Mouse (Mus musculus) forebrain, embryonic 13.5 days (tissue): ENCODE measurements around the gene Tpi1. TPM values are rescaled to one million over a fixed set of nuclear protein-coding genes. Genes with fewer than 3 reads are reported as not detected.

Experiments used
- ATAC-seq: fragments of 200-750 bp; cut with Nextera tagmentation; 2 replicates; pipeline ENCODE4 v1.8.0; 2017
- H3K27ac ChIP-seq: fragments of 300-500 bp; sonication (generic); 2 replicates; pipeline ENCODE4 v1.5.1; 2015; ENCODE audit warnings: inconsistent platforms, mild to moderate bottlenecking, moderate library complexity
- H3K27me3 ChIP-seq: fragments of 300-500 bp; sonication (generic); 2 replicates; pipeline ENCODE4 v1.6.1; 2015; ENCODE audit warnings: mild to moderate bottlenecking, inconsistent platforms
- H3K36me3 ChIP-seq: fragments of 300-500 bp; sonication (generic); 2 replicates; pipeline ENCODE4 v1.6.1; 2015; ENCODE audit warnings: mild to moderate bottlenecking, inconsistent platforms; ENCODE audit not compliant: poor library complexity, severe bottlenecking
- H3K4me1 ChIP-seq: fragments of 300-500 bp; sonication (generic); 2 replicates; pipeline ENCODE4 v1.6.1; 2015; ENCODE audit warnings: inconsistent platforms
- H3K4me2 ChIP-seq: fragments of 300-500 bp; sonication (generic); 2 replicates; pipeline ENCODE4 v1.6.1; 2015; ENCODE audit warnings: inconsistent platforms, mild to moderate bottlenecking, moderate library complexity
- H3K4me3 ChIP-seq: fragments of 300-500 bp; sonication (generic); 2 replicates; pipeline ENCODE4 v1.5.1; 2015; ENCODE audit warnings: mild to moderate bottlenecking, inconsistent platforms
- H3K9ac ChIP-seq: fragments of 300-500 bp; sonication (generic); 2 replicates; pipeline ENCODE4 v1.6.1; 2015; ENCODE audit warnings: mild to moderate bottlenecking, inconsistent platforms
- H3K9me3 ChIP-seq: fragments of 300-500 bp; sonication (generic); replicated peaks from 2 replicates; pipeline ENCODE4 v1.6.1; 2016; ENCODE audit warnings: inconsistent platforms
- WGBS: fragments of 180-500 bp; shearing (Covaris S2); methylation state at CpG from one replicate; pipeline ENCODE4 v1.1.7; 2015; 5-methylcytosine and 5-hydroxymethylcytosine counted together
- polyA plus RNA-seq: library from polyadenylated mRNA; unstranded; fragments of >200 nt; fragmentation: Nextera tagmentation; extraction: Ambion mirVana; gene quantifications from 2 replicates; pipeline ENCODE4 v1.2.1, GENCODE M21; 2015

Tpi1 gene
- polyA plus RNA-seq, 1 experiment from 2014 or later = 467 TPM

DNA sequence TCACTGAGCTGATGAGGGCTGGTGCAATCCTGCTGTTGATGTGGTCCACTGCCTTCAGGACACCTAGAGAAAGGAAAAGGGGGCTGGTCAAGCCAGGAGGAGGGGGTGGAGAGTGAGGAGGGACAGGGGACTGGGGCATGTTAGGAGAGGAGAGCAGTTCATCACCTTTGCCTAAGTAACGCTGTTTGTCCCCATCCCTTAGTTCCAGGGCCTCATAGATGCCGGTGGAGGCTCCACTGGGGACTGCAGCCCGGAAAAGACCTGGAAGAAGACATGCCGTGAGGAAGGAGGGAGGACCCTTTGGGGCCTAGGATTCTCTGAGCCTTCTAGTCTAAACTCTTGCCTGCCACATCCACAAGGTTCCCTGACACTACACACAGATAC, 46.6 kb downstream of the Tpi1 start:
- Histone ChIP-seq H3K4me1 (peaks cover 25% of the 10 kb centered on the region), H3K36me3 (no peaks in the 10 kb centered on the region), H3K4me2 (peak overlapping the region; percentile 76; the same call in 1 of the 2 replicates), H3K9me3 (no peaks in the 10 kb centered on the region), H3K27me3 (peaks cover 12% of the 10 kb centered on the region; the same call in 1 of the 2 replicates), H3K9ac (no peak overlapping the region), H3K4me3 (no peak overlapping the region), H3K27ac (no peak overlapping the region; the same call in 1 of the 2 replicates)
- 22% methylated on average over 4 of the region's 4 CpGs for WGBS
- no peak for ATAC-seq

DNA sequence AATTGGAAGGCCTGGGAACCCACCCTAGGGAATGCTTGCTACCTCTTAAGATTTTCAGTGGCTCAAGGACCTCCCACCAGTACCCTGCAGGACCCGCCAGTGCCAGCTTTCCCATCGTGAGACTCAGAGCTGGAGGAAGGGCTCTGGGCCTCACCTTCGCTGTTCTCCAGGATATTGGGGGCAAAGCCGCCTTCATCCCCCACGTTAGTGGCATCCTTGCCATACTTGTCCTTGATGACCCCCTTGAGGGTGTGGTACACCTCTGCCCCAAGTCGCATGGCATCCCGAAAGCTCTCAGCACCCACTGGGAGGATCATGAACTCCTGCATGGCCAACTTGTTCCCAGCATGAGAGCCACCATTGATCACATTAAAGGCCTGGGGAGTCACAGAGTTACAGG, 48.1 kb downstream of the Tpi1 start:
- H3K27ac ChIP-seq = no peak overlapping the region
- H3K9ac ChIP-seq = no peak overlapping the region
- no peaks in the 10 kb centered on the region for H3K36me3 ChIP-seq
- no peaks in the 10 kb centered on the region for H3K9me3 ChIP-seq
- peaks cover 25% of the 10 kb centered on the region for H3K4me1 ChIP-seq
- peaks cover 12% of the 10 kb centered on the region; the same call in 1 of the 2 replicates for H3K27me3 ChIP-seq
- ATAC-seq = no peak
- H3K4me2 ChIP-seq = no peak overlapping the region
- WGBS = 89% methylated on average over 7 of the region's 7 CpGs
- H3K4me3 ChIP-seq = no peak overlapping the region

Other genes starting within 250 kb of the Tpi1 start
- gene C1rb, start 244.0 kb downstream of the Tpi1 start, polyA plus RNA-seq = not detected in 2 replicates
- gene C1s2, start 178.2 kb downstream of the Tpi1 start, polyA plus RNA-seq = 0.13 TPM in 1 of 2 replicates, not detected in the other
- gene Lpcat3, start 151.3 kb downstream of the Tpi1 start, polyA plus RNA-seq = 34.8 and 36.6 TPM in 2 replicates
- gene Emg1, start 102.1 kb downstream of the Tpi1 start, polyA plus RNA-seq = 194 and 209 TPM in 2 replicates
- gene Phb2, start 102.0 kb downstream of the Tpi1 start, polyA plus RNA-seq = 289 and 292 TPM in 2 replicates
- gene Ptpn6, start 75.6 kb downstream of the Tpi1 start, polyA plus RNA-seq = 2.5 and 3.8 TPM in 2 replicates
- gene Grcc10, start 72.9 kb downstream of the Tpi1 start, polyA plus RNA-seq = 675 and 699 TPM in 2 replicates
- not detected in 2 replicates for gene Gm45234, start 58.3 kb downstream of the Tpi1 start, polyA plus RNA-seq
- 17.7 and 19.8 TPM in 2 replicates for gene Atn1, start 57.8 kb downstream of the Tpi1 start, polyA plus RNA-seq
- 15.4 and 19.4 TPM in 2 replicates for gene Eno2, start 44.6 kb downstream of the Tpi1 start, polyA plus RNA-seq
- 3.6 and 5.9 TPM in 2 replicates for gene Lrrc23, start 34.6 kb downstream of the Tpi1 start, polyA plus RNA-seq
- gene Spsb2, start 5.6 kb downstream of the Tpi1 start, polyA plus RNA-seq = 5.1 and 5.3 TPM in 2 replicates
- gene Usp5, start 15.2 kb upstream of the Tpi1 start, polyA plus RNA-seq = 178 and 203 TPM in 2 replicates
- 207 and 217 TPM in 2 replicates for gene Cdca3, start 15.3 kb upstream of the Tpi1 start, polyA plus RNA-seq
- 0.46 and 0.74 TPM in 2 replicates for gene Gnb3, start 26.0 kb upstream of the Tpi1 start, polyA plus RNA-seq
- gene P3h3, start 43.5 kb upstream of the Tpi1 start, polyA plus RNA-seq = 11.4 and 12.4 TPM in 2 replicates
- 11.7 and 13.4 TPM in 2 replicates for gene Gpr162, start 49.7 kb upstream of the Tpi1 start, polyA plus RNA-seq
- gene Cd4, start 73.9 kb upstream of the Tpi1 start, polyA plus RNA-seq = 0.08 TPM in 2 replicates
- 1.3 and 1.9 TPM in 2 replicates for gene Lag3, start 97.4 kb upstream of the Tpi1 start, polyA plus RNA-seq
- 588 and 626 TPM in 2 replicates for gene Ptms, start 105.8 kb upstream of the Tpi1 start, polyA plus RNA-seq
- 398 and 409 TPM in 2 replicates for gene Mlf2, start 117.1 kb upstream of the Tpi1 start, polyA plus RNA-seq
- gene Cops7a, start 151.2 kb upstream of the Tpi1 start, polyA plus RNA-seq = 89.0 and 99.3 TPM in 2 replicates
- gene Pianp, start 182.4 kb upstream of the Tpi1 start, polyA plus RNA-seq = 13.0 and 16.1 TPM in 2 replicates
- gene Zfp384, start 194.8 kb upstream of the Tpi1 start, polyA plus RNA-seq = 18.1 and 19.9 TPM in 2 replicates
- 190 and 200 TPM in 2 replicates for gene Ing4, start 225.5 kb upstream of the Tpi1 start, polyA plus RNA-seq
- gene Acrbp, start 235.4 kb upstream of the Tpi1 start, polyA plus RNA-seq = 19.1 and 20.9 TPM in 2 replicates